Comparison of ENCODE assay signal across 10 mouse cellular contexts in genomic region chr5:114807063-114807462, GRCm38 (mm10). TPM values are rescaled to one million over a fixed set of nuclear protein-coding genes. Genes with fewer than 3 reads are reported as not detected.
DNase-seq lines count a peak whose midpoint lies in the region; ATAC-seq and TF ChIP-seq lines count a peak whose summit lies in the region.
"Had no signal": no experiment of that assay in that cellular context is flagged by ENCODE, and none has a peak within 500 bp of the region (broad histone marks: within the 10 kb centered on the region; RNA-seq: fewer than 3 reads in every experiment).

No protein-coding gene starts in this region.

- peak; percentile 32; the same call in 1 of the 2 replicates for ATAC-seq in heart, postnatal 0 days (ENCODE audit: insufficient read depth, low read depth)
- ATAC-seq in neural tube, embryonic 13.5 days (ENCODE audit: low read depth): no peak
- no peak for ATAC-seq in stomach, embryonic 16.5 days (ENCODE audit: insufficient read depth, low FRiP score)

- peaks cover 30% of the 10 kb centered on the region for H3K36me3 ChIP-seq in heart, postnatal 0 days (replicated peaks; ENCODE audit: control insufficient read depth, insufficient read depth, low read length)
- peaks cover 80% of the 10 kb centered on the region for H3K36me3 ChIP-seq in neural tube, embryonic 13.5 days
- 0 out of 2 replicates have a peak, but pooled peaks cover 19% of the 10 kb centered on the region for H3K36me3 ChIP-seq in stomach, embryonic 16.5 days (ENCODE audit: control insufficient read depth, insufficient read depth, low read length)

- no peak for DNase-seq in heart, postnatal 0 days (ENCODE audit: low spot score)
- DNase-seq in heart, postnatal 36 days: no peak
- no peak for DNase-seq in neural tube, embryonic 10.5 days (ENCODE audit: extremely low spot score, low spot score)
- DNase-seq in liver (peak; percentile 52), MN1 (ENCODE audit: low spot score) (no peak)
- DNase-seq in gastrocnemius, postnatal 36 days: no peak
- DNase-seq: kidney, adult 18-20 months had no signal

- H3K4me1 ChIP-seq in heart, postnatal 0 days (ENCODE audit: control insufficient read depth, insufficient read depth): peaks cover 22% of the 10 kb centered on the region
- H3K4me1 ChIP-seq in neural tube, embryonic 13.5 days (replicated peaks): peaks cover 39% of the 10 kb centered on the region
- H3K4me1 ChIP-seq in stomach, embryonic 16.5 days (ENCODE audit: control insufficient read depth, insufficient read depth, low read length): no peaks in the 10 kb centered on the region

- no peak for TF ChIP-seq EP300 in heart, postnatal 0 days (IDR thresholded peaks at IDR 0.05; ENCODE audit: low read depth)

- 20% methylated on average over 9 of the region's 9 CpGs for WGBS in heart, postnatal 0 days
- 51% methylated on average over 9 of the region's 9 CpGs for WGBS in neural tube, embryonic 13.5 days
- 55% methylated on average over 9 of the region's 9 CpGs for WGBS in stomach, embryonic 16.5 days

- no peak overlapping the region for H3K9ac ChIP-seq in heart, postnatal 0 days (replicated peaks; ENCODE audit: low read depth, low read length)
- H3K9ac ChIP-seq in neural tube, embryonic 13.5 days: no peak overlapping the region
- no peak overlapping the region for H3K9ac ChIP-seq in stomach, embryonic 16.5 days (ENCODE audit: low read length)

- peak overlapping the region; percentile 84 for H3K27ac ChIP-seq in heart, postnatal 0 days (ENCODE audit: low read depth)
- H3K27ac ChIP-seq in neural tube, embryonic 13.5 days (replicated peaks): peak overlapping the region; percentile 28; the same call in 1 of the 2 replicates
- 0 out of 2 replicates have a peak overlapping the region, but pooled peaks have one; percentile 24 for H3K27ac ChIP-seq in stomach, embryonic 16.5 days (ENCODE audit: low read length)

- H3K27me3 ChIP-seq in heart, postnatal 0 days (ENCODE audit: control insufficient read depth, insufficient read depth, low read length): no peaks in the 10 kb centered on the region
- H3K27me3 ChIP-seq in neural tube, embryonic 13.5 days: no peaks in the 10 kb centered on the region
- no peaks in the 10 kb centered on the region for H3K27me3 ChIP-seq in stomach, embryonic 16.5 days (ENCODE audit: control insufficient read depth, insufficient read depth, low read length)

- no peak overlapping the region for H3K4me3 ChIP-seq in heart, postnatal 0 days (ENCODE audit: low read depth, low read length)
- no peak overlapping the region for H3K4me3 ChIP-seq in neural tube, embryonic 13.5 days
- H3K4me3 ChIP-seq in stomach, embryonic 16.5 days (replicated peaks; ENCODE audit: low read length): no peak overlapping the region

- no peak for TF ChIP-seq CTCF in heart, postnatal 0 days (IDR thresholded peaks at IDR 0.05; ENCODE audit: low read depth)

- intact Hi-C loops in heart, postnatal 36 days (cut with DNase I): no loop called here
- intact Hi-C loops in gastrocnemius, postnatal 36 days (cut with DNase I): no loop called here

- H3K9me3 ChIP-seq in heart, postnatal 0 days (replicated peaks; ENCODE audit: control insufficient read depth, low read length): no peaks in the 10 kb centered on the region
- no peaks in the 10 kb centered on the region for H3K9me3 ChIP-seq in neural tube, embryonic 13.5 days
- H3K9me3 ChIP-seq in stomach, embryonic 16.5 days (replicated peaks; ENCODE audit: control insufficient read depth, low read length): no peaks in the 10 kb centered on the region

- peak overlapping the region; percentile 35 for H3K4me2 ChIP-seq in heart, postnatal 0 days (ENCODE audit: low read depth, low read length)
- H3K4me2 ChIP-seq in neural tube, embryonic 13.5 days: no peak overlapping the region
- no peak overlapping the region for H3K4me2 ChIP-seq in stomach, embryonic 16.5 days (ENCODE audit: low read depth, low read length)

RNA-seq across cellular contexts. Expression of gene 1500011B03Rik, which starts 16.2 kb away (rescaled TPM):
- 31.3 and 49.2 TPM in 2 replicates for total RNA-seq in heart, postnatal 0 days (2014; rRNA removed; ENCODE audit: low replicate concordance)
- 35.3 and 37.2 TPM in 2 replicates for polyA plus RNA-seq in heart, postnatal 0 days (2015; fragmentation: Nextera tagmentation; extraction: Ambion mirVana)
- 1 to 10 TPM; 5.2 to 5.9 TPM for total RNA-seq in heart, postnatal 36 days (2021)
- 243 and 266 TPM in 2 replicates for polyA plus RNA-seq in neural tube, embryonic 13.5 days (2015; fragmentation: Nextera tagmentation; extraction: Ambion mirVana)
- 66.8 and 71.8 TPM in 2 replicates for polyA plus RNA-seq in stomach, embryonic 16.5 days (2015; fragmentation: Nextera tagmentation; extraction: Ambion mirVana)
- 1 to 10 TPM; 4.9 to 5.2 TPM for total RNA-seq in gastrocnemius, postnatal 36 days (2021)

RNA-seq across cellular contexts. Expression of gene Git2, which starts 31.7 kb away (rescaled TPM):
- 37.7 and 53.3 TPM in 2 replicates for total RNA-seq in heart, postnatal 0 days (2014; rRNA removed; ENCODE audit: low replicate concordance)
- 21.1 and 21.5 TPM in 2 replicates for polyA plus RNA-seq in heart, postnatal 0 days (2015; fragmentation: Nextera tagmentation; extraction: Ambion mirVana)
- total RNA-seq in heart, postnatal 36 days (2021): 10 to 100 TPM; 28.7 to 32.0 TPM
- polyA plus RNA-seq in neural tube, embryonic 13.5 days (2015; fragmentation: Nextera tagmentation; extraction: Ambion mirVana): 47.5 and 52.1 TPM in 2 replicates
- 35.9 and 42.0 TPM in 2 replicates for polyA plus RNA-seq in stomach, embryonic 16.5 days (2015; fragmentation: Nextera tagmentation; extraction: Ambion mirVana)
- 10 to 100 TPM; 15.9 to 17.4 TPM for total RNA-seq in gastrocnemius, postnatal 36 days (2021)

RNA-seq across cellular contexts. Expression of gene Ankrd13a, which starts 32.6 kb away (rescaled TPM):
- total RNA-seq in heart, postnatal 0 days (2014; rRNA removed; ENCODE audit: low replicate concordance): 42.8 and 43.8 TPM in 2 replicates
- 19.7 and 23.8 TPM in 2 replicates for polyA plus RNA-seq in heart, postnatal 0 days (2015; fragmentation: Nextera tagmentation; extraction: Ambion mirVana)
- 10 to 100 TPM; 30.9 to 42.3 TPM for total RNA-seq in heart, postnatal 36 days (2021)
- 50.3 and 52.0 TPM in 2 replicates for polyA plus RNA-seq in neural tube, embryonic 13.5 days (2015; fragmentation: Nextera tagmentation; extraction: Ambion mirVana)
- polyA plus RNA-seq in stomach, embryonic 16.5 days (2015; fragmentation: Nextera tagmentation; extraction: Ambion mirVana): 12.7 and 13.1 TPM in 2 replicates
- total RNA-seq in gastrocnemius, postnatal 36 days (2021): 10 to 100 TPM; 18.8 to 21.4 TPM

RNA-seq across cellular contexts. Expression of gene 4930519G04Rik, which starts 46.4 kb away (rescaled TPM):
- total RNA-seq in heart, postnatal 0 days (2014; rRNA removed; ENCODE audit: low replicate concordance): not detected in 2 replicates
- polyA plus RNA-seq in heart, postnatal 0 days (2015; fragmentation: Nextera tagmentation; extraction: Ambion mirVana): not detected in 2 replicates
- total RNA-seq in heart, postnatal 36 days (2021): not detected
- not detected in 2 replicates for polyA plus RNA-seq in neural tube, embryonic 13.5 days (2015; fragmentation: Nextera tagmentation; extraction: Ambion mirVana)
- not detected in 2 replicates for polyA plus RNA-seq in stomach, embryonic 16.5 days (2015; fragmentation: Nextera tagmentation; extraction: Ambion mirVana)
- not detected for total RNA-seq in gastrocnemius, postnatal 36 days (2021)
- total RNA-seq: adrenal gland, adult 18-20 months had no signal

RNA-seq across cellular contexts. Expression of gene Gm9936, which starts 51.4 kb away (rescaled TPM):
- total RNA-seq in heart, postnatal 0 days (2014; rRNA removed; ENCODE audit: low replicate concordance): not detected in 2 replicates
- not detected in 2 replicates for polyA plus RNA-seq in heart, postnatal 0 days (2015; fragmentation: Nextera tagmentation; extraction: Ambion mirVana)
- not detected for total RNA-seq in heart, postnatal 36 days (2021)
- polyA plus RNA-seq in neural tube, embryonic 13.5 days (2015; fragmentation: Nextera tagmentation; extraction: Ambion mirVana): 1.3 and 1.4 TPM in 2 replicates
- 0.18 TPM in 1 of 2 replicates, not detected in the other for polyA plus RNA-seq in stomach, embryonic 16.5 days (2015; fragmentation: Nextera tagmentation; extraction: Ambion mirVana)
- total RNA-seq in gastrocnemius, postnatal 36 days (2021): not detected
- total RNA-seq: adrenal gland, adult 18-20 months had no signal

Comparison
In these comparisons a context has a peak if more than half of its experiments do, and no peak if none do; other contexts are left out.
1. H3K27ac ChIP-seq: peak in every context shown above with its lines; median percentile 84 in heart, postnatal 0 days; 28 in neural tube, embryonic 13.5 days; 24 in stomach, embryonic 16.5 days.